Mouse (Mus musculus) embryonic facial prominence, embryonic 10.5 days (tissue): ENCODE results near the gene Sptssa. TPM values are rescaled to one million over a fixed set of nuclear protein-coding genes. Genes with fewer than 3 reads are reported as not detected.
"Not testable (repeated sequence)": the region's sequence is repeated elsewhere in the genome, so short reads cannot be mapped to it uniquely, and the experiment has no call there.

Experiments used
- DNase-seq: peaks from one replicate; pipeline ENCODE4 v3.0.0-alpha.2; 2017; ENCODE audit warnings: low spot score
- H3K27ac ChIP-seq: fragments of 300-500 bp; sonication (generic); replicated peaks from 2 replicates; pipeline ENCODE4 v1.5.1; 2016; ENCODE audit warnings: mild to moderate bottlenecking
- H3K27me3 ChIP-seq: fragments of 300-500 bp; sonication (generic); replicated peaks from 2 replicates; pipeline ENCODE4 v1.6.1; 2016; ENCODE audit warnings: low read depth, mild to moderate bottlenecking; ENCODE audit not compliant: poor library complexity, severe bottlenecking
- H3K36me3 ChIP-seq: fragments of 300-500 bp; sonication (generic); replicated peaks from 2 replicates; pipeline ENCODE4 v1.6.1; 2016; ENCODE audit warnings: mild to moderate bottlenecking, moderate library complexity
- H3K4me1 ChIP-seq: fragments of 300-500 bp; sonication (generic); 2 replicates; pipeline ENCODE4 v1.6.1; 2016
- H3K4me3 ChIP-seq: fragments of 300-500 bp; sonication (generic); 2 replicates; pipeline ENCODE4 v1.5.1; 2016; ENCODE audit warnings: mild to moderate bottlenecking, moderate library complexity
- H3K9me3 ChIP-seq: fragments of 300-500 bp; sonication (generic); 2 replicates; pipeline ENCODE4 v1.6.1; 2016; ENCODE audit warnings: mild to moderate bottlenecking
- WGBS: fragments of 180-500 bp; shearing (Covaris S2); methylation state at CpG from one replicate; pipeline ENCODE4 v1.1.7; 2016; 5-methylcytosine and 5-hydroxymethylcytosine counted together
- polyA plus RNA-seq: library from polyadenylated mRNA; unstranded; fragments of >200 nt; fragmentation: Nextera tagmentation; extraction: Ambion mirVana; gene quantifications from 2 replicates; pipeline ENCODE4 v1.2.1, GENCODE M21; 2016

Gene Sptssa
- polyA plus RNA-seq, 1 experiment from 2014 or later, result 155 TPM

GRCm38 (mm10) chr12:54671262-54671661 is 14.9 kb upstream of the Sptssa start:
- H3K9me3 ChIP-seq, result no peaks in the 10 kb centered on the region
- 94% methylated on average over 4 of the region's 4 CpGs for WGBS
- no peak overlapping the region for H3K27ac ChIP-seq
- H3K4me1 ChIP-seq, result no peaks in the 10 kb centered on the region
- no peak overlapping the region for H3K4me3 ChIP-seq
- H3K36me3 ChIP-seq, result peaks cover 77% of the 10 kb centered on the region
- H3K27me3 ChIP-seq, result no peaks in the 10 kb centered on the region
- no peak for DNase-seq

- no peaks in the 10 kb centered on the region for H3K4me1 ChIP-seq
- no peaks in the 10 kb centered on the region for H3K27me3 ChIP-seq
- no peak for DNase-seq
- 92% methylated on average over 1 of the region's 1 CpGs for WGBS
- no peaks in the 10 kb centered on the region for H3K9me3 ChIP-seq
- peaks cover 47% of the 10 kb centered on the region for H3K36me3 ChIP-seq
- H3K4me3 ChIP-seq, result no peak overlapping the region
- H3K27ac ChIP-seq, result no peak overlapping the region
These were observed 11.8 kb upstream of the Sptssa start for GRCm38 (mm10) chr12:54668141-54668540.

- H3K4me1 ChIP-seq, result no peaks in the 10 kb centered on the region
- no peak overlapping the region for H3K4me3 ChIP-seq
- H3K9me3 ChIP-seq, result no peaks in the 10 kb centered on the region
- DNase-seq, result no peak
- no peaks in the 10 kb centered on the region for H3K27me3 ChIP-seq
- WGBS, result 84% methylated on average over 6 of the region's 6 CpGs
- no peak overlapping the region for H3K27ac ChIP-seq
- peaks cover 24% of the 10 kb centered on the region for H3K36me3 ChIP-seq
These were observed 9.2 kb upstream of the Sptssa start for GRCm38 (mm10) chr12:54665526-54665925.

- WGBS, result 81% methylated on average over 5 of the region's 5 CpGs
- not testable (repeated sequence) for H3K36me3 ChIP-seq, H3K27me3 ChIP-seq, H3K4me3 ChIP-seq, H3K4me1 ChIP-seq, H3K9me3 ChIP-seq, H3K27ac ChIP-seq, DNase-seq
These were observed 5.1 kb upstream of the Sptssa start for GRCm38 (mm10) chr12:54661470-54661869.

GRCm38 (mm10) chr12:54659901-54660300 is 3.5 kb upstream of the Sptssa start:
- no peaks in the 10 kb centered on the region for H3K27me3 ChIP-seq
- DNase-seq, result no peak
- no peaks in the 10 kb centered on the region for H3K36me3 ChIP-seq
- H3K9me3 ChIP-seq, result no peaks in the 10 kb centered on the region
- no peak overlapping the region for H3K27ac ChIP-seq
- 84% methylated on average over 3 of the region's 3 CpGs for WGBS
- no peak overlapping the region for H3K4me3 ChIP-seq
- peaks cover 13% of the 10 kb centered on the region for H3K4me1 ChIP-seq

GRCm38 (mm10) chr12:54658425-54659092 is 2.2 kb upstream of the Sptssa start:
- DNase-seq, result no peak
- WGBS, result 77% methylated on average over 7 of the region's 7 CpGs
- Histone ChIP-seq H3K9me3 (no peaks in the 10 kb centered on the region), H3K4me3 (no peak overlapping the region), H3K27ac (no peak overlapping the region), H3K27me3 (no peaks in the 10 kb centered on the region), H3K4me1 (peaks cover 24% of the 10 kb centered on the region), H3K36me3 (0 out of 2 replicates have a peak, but pooled peaks cover 3% of the 10 kb centered on the region)

- Histone ChIP-seq H3K36me3 (0 out of 2 replicates have a peak, but pooled peaks cover 3% of the 10 kb centered on the region), H3K4me1 (peaks cover 24% of the 10 kb centered on the region), H3K27ac (no peak overlapping the region), H3K4me3 (no peak overlapping the region), H3K27me3 (no peaks in the 10 kb centered on the region), H3K9me3 (no peaks in the 10 kb centered on the region)
- 90% methylated on average over 5 of the region's 5 CpGs for WGBS
- DNase-seq, result no peak
These were observed 1.6 kb upstream of the Sptssa start for GRCm38 (mm10) chr12:54657951-54658350.

- WGBS, result 68% methylated on average over 2 of the region's 2 CpGs
These were observed 853 bp upstream of the Sptssa start for GRCm38 (mm10) chr12:54657226-54657625.

GRCm38 (mm10) chr12:54656039-54656395 is 356 bp downstream of the Sptssa start:
- Histone ChIP-seq H3K4me3 (peak overlapping the region; percentile 74), H3K4me1 (peaks cover 33% of the 10 kb centered on the region), H3K27me3 (no peaks in the 10 kb centered on the region), H3K36me3 (0 out of 2 replicates have a peak, but pooled peaks cover 6% of the 10 kb centered on the region), H3K9me3 (no peaks in the 10 kb centered on the region), H3K27ac (peak overlapping the region; percentile 95)
- no peak for DNase-seq
- under 1% methylated on average over 22 of the region's 22 CpGs for WGBS

More at GRCm38 (mm10) chr12:54657226-54657625, 853 bp upstream of the Sptssa start:
- no peak for DNase-seq
- 0 out of 2 replicates have a peak, but pooled peaks cover 3% of the 10 kb centered on the region for H3K36me3 ChIP-seq
- H3K27me3 ChIP-seq, result no peaks in the 10 kb centered on the region
- H3K9me3 ChIP-seq, result no peaks in the 10 kb centered on the region
- no peak overlapping the region for H3K27ac ChIP-seq
- H3K4me1 ChIP-seq, result peaks cover 28% of the 10 kb centered on the region
- peak overlapping the region; percentile 74 for H3K4me3 ChIP-seq

GRCm38 (mm10) chr12:54655292-54656038 is 908 bp downstream of the Sptssa start:
- Histone ChIP-seq H3K4me1 (peaks cover 33% of the 10 kb centered on the region), H3K4me3 (peak overlapping the region; percentile 74), H3K9me3 (no peaks in the 10 kb centered on the region), H3K27ac (peak overlapping the region; percentile 95), H3K36me3 (peaks cover 8% of the 10 kb centered on the region), H3K27me3 (no peaks in the 10 kb centered on the region)
- DNase-seq, result no peak
- 38% methylated on average over 16 of the region's 16 CpGs for WGBS

GRCm38 (mm10) chr12:54654741-54655140 is 1.6 kb downstream of the Sptssa start:
- H3K9me3 ChIP-seq, result no peaks in the 10 kb centered on the region
- peaks cover 16% of the 10 kb centered on the region for H3K36me3 ChIP-seq
- H3K4me3 ChIP-seq, result peak overlapping the region; percentile 74
- H3K27ac ChIP-seq, result no peak overlapping the region; the same call in 1 of the 2 replicates
- H3K4me1 ChIP-seq, result peaks cover 33% of the 10 kb centered on the region
- WGBS, result 89% methylated on average over 1 of the region's 1 CpGs
- H3K27me3 ChIP-seq, result no peaks in the 10 kb centered on the region
- no peak for DNase-seq

- Histone ChIP-seq H3K4me1 (peaks cover 33% of the 10 kb centered on the region), H3K27ac (no peak overlapping the region), H3K9me3 (no peaks in the 10 kb centered on the region), H3K36me3 (peaks cover 17% of the 10 kb centered on the region), H3K27me3 (no peaks in the 10 kb centered on the region), H3K4me3 (peak overlapping the region; percentile 74; the same call in 1 of the 2 replicates)
- WGBS, result 86% methylated on average over 4 of the region's 4 CpGs
- DNase-seq, result no peak
These were observed 2.2 kb downstream of the Sptssa start for GRCm38 (mm10) chr12:54654141-54654540.

- H3K4me1 ChIP-seq, result peaks cover 33% of the 10 kb centered on the region
- H3K9me3 ChIP-seq, result no peaks in the 10 kb centered on the region
- no peaks in the 10 kb centered on the region for H3K27me3 ChIP-seq
- H3K4me3 ChIP-seq, result no peak overlapping the region
- no peak for DNase-seq
- no peak overlapping the region for H3K27ac ChIP-seq
- peaks cover 35% of the 10 kb centered on the region for H3K36me3 ChIP-seq
- WGBS, result 93% methylated on average over 12 of the region's 12 CpGs
These were observed 4.0 kb downstream of the Sptssa start for GRCm38 (mm10) chr12:54652346-54652745.
